Mouse (Mus musculus) forebrain, embryonic 14.5 days (tissue): ENCODE results near the gene Gstm4. TPM values are rescaled to one million over a fixed set of nuclear protein-coding genes. Genes with fewer than 3 reads are reported as not detected.

ENCODE experiments used
- ATAC-seq: fragments of 200-750 bp; cut with Nextera tagmentation; 2 replicates; pipeline ENCODE4 v1.8.0; 2017; ENCODE audit warnings: mild to moderate bottlenecking, moderate library complexity
- DNase-seq: peaks from one replicate; pipeline ENCODE4 v3.0.0-alpha.2; 2015; ENCODE audit warnings: low spot score
- H3K27ac ChIP-seq: fragments of 300-500 bp; sonication (generic); 2 replicates; pipeline ENCODE4 v1.5.1; 2014; ENCODE audit warnings: low read depth, mild to moderate bottlenecking, control low read depth, low read length, moderate library complexity
- H3K27me3 ChIP-seq: fragments of 300-500 bp; sonication (generic); replicated peaks from 2 replicates; pipeline ENCODE4 v1.6.1; 2014; ENCODE audit warnings: low read length, control low read depth, mixed read lengths; ENCODE audit not compliant: control insufficient read depth, insufficient read depth
- H3K36me3 ChIP-seq: fragments of 300-500 bp; sonication (generic); 2 replicates; pipeline ENCODE4 v1.6.1; 2014; ENCODE audit warnings: low read length, control low read depth; ENCODE audit not compliant: control insufficient read depth, insufficient read depth
- H3K4me1 ChIP-seq: fragments of 300-500 bp; sonication (generic); 2 replicates; pipeline ENCODE4 v1.6.1; 2014; ENCODE audit warnings: antibody characterized with exemption, low read length, control low read depth; ENCODE audit not compliant: control insufficient read depth, insufficient read depth
- H3K4me2 ChIP-seq: fragments of 300-500 bp; sonication (generic); 2 replicates; pipeline ENCODE4 v1.6.1; 2014; ENCODE audit warnings: mild to moderate bottlenecking, control low read depth, low read length
- H3K4me3 ChIP-seq: fragments of 300-500 bp; sonication (generic); 2 replicates; pipeline ENCODE4 v1.5.1; 2014; ENCODE audit warnings: low read depth, low read length, control low read depth
- H3K9ac ChIP-seq: fragments of 300-500 bp; sonication (generic); 2 replicates; pipeline ENCODE4 v1.6.1; 2014; ENCODE audit warnings: mild to moderate bottlenecking, low read length, control low read depth, moderate library complexity
- H3K9me3 ChIP-seq: fragments of 300-500 bp; sonication (generic); replicated peaks from 2 replicates; pipeline ENCODE4 v1.6.1; 2016; ENCODE audit warnings: low read length, control low read depth, mixed read lengths; ENCODE audit not compliant: control insufficient read depth
- WGBS: fragments of 180-500 bp; shearing (Covaris S2); extraction: QIAGEN DNeasy Blood & Tissue Kit; methylation state at CpG from one replicate; pipeline ENCODE4 v1.1.7; 2014; 5-methylcytosine and 5-hydroxymethylcytosine counted together
- polyA plus RNA-seq: library from polyadenylated mRNA; unstranded; fragments of >200 nt; fragmentation: Nextera tagmentation; extraction: Ambion mirVana; gene quantifications from 2 replicates; pipeline ENCODE4 v1.2.1, GENCODE M21; 2014

Gene Gstm4
- polyA plus RNA-seq, 1 experiment from 2014 or later = 17.6 TPM

DNA sequence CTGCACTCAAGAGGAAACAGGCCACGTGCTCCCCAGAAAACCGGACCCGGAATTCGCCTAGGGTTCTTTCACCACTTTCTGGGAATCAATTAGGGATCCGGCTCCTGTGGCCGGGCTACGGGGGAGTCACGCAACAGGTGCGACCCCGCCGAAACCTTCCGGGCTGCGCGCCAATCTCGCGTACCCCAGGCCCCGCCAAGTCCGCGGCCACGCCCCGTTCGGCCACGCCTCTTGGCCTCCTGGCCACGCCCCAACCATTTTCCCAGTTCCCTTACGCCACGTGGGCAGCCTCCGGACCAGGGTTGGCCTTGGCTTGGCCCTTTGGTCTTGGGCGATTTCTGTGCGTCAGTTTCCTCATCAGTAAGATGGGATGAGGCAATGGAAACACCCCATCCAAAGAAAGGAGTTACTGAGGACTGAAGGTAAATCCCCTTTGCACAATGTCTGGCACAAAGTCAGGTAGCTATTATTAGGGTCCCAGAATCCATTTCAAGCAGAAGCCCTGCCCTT, 41.8 kb upstream of the Gstm4 start, which contains the start of gene Ampd2:
Gene Ampd2, minus strand, starts transcription at position 182 of the 510 bp plus-strand sequence.
- H3K27ac ChIP-seq = peak within 1 kb of the TSS; percentile 65
- H3K9ac ChIP-seq = peak within 1 kb of the TSS; percentile 73
- under 1% methylated on average over 29 of the region's 29 CpGs for WGBS
- peak within 1 kb of the TSS; percentile 80 for H3K4me2 ChIP-seq
- H3K27me3 ChIP-seq = no peaks in the 10 kb centered on the region
- H3K4me1 ChIP-seq = peaks cover 22% of the 10 kb centered on the region
- H3K4me3 ChIP-seq = peak within 1 kb of the TSS; percentile 51
- peak; percentile 55 for DNase-seq
- peak; percentile 19; the same call in 1 of the 2 replicates for ATAC-seq
- no peaks in the 10 kb centered on the region for H3K9me3 ChIP-seq
- no peaks in the 10 kb centered on the region for H3K36me3 ChIP-seq

DNA sequence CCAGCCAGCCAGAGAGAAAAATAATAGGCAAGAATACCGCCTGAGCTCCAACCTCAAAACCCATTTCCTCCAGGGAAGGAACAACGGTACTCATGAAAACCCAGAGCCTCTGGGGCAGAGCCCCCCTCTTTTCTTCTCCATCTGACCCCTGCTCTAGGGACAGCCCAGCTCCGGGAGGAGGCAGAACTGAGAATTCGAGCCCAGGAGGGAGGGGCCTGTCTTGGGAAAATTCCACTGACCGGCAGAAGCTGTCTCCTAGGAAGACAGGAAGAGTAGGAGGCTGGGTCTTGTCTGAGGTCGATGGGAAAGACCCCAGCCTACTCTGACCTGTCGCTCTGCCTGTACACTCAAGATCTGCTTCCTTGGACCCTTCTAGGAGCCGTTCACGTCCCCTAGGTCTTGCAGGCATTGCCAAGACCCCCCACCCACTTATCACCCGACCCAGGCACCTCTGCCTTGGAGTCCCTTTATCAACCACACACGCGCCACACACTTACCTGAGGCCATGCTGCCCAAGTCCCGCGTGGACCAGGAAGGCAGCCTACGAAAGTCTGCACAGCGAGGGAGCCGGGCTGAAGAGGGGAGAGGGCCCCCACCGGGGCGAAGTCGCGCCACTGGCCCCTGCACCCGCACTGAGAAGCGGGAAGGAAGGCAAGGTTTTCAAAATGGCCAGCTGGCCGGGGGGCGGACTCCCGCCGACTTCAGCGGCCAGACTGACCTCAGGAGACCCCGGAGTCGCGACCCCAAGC, 41.2 kb upstream of the Gstm4 start:
- Histone ChIP-seq H3K27ac (peak overlapping the region; percentile 65), H3K9me3 (no peaks in the 10 kb centered on the region), H3K4me2 (peak overlapping the region; percentile 80), H3K9ac (peak overlapping the region; percentile 73), H3K4me1 (peaks cover 22% of the 10 kb centered on the region), H3K27me3 (no peaks in the 10 kb centered on the region), H3K4me3 (peak overlapping the region; percentile 51), H3K36me3 (0 out of 2 replicates have a peak, but pooled peaks cover under 1% of the 10 kb centered on the region)
- DNase-seq (peak; percentile 46), ATAC-seq (peak; percentile 51)
- under 1% methylated on average over 31 of the region's 31 CpGs for WGBS

- Histone ChIP-seq H3K36me3 (0 out of 2 replicates have a peak, but pooled peaks cover 5% of the 10 kb centered on the region), H3K4me1 (peaks cover 22% of the 10 kb centered on the region), H3K4me2 (peak overlapping the region; percentile 80), H3K9ac (peak overlapping the region; percentile 73), H3K27ac (peak overlapping the region; percentile 65), H3K27me3 (no peaks in the 10 kb centered on the region), H3K9me3 (no peaks in the 10 kb centered on the region), H3K4me3 (peak overlapping the region; percentile 51)
- 0% methylated on average over 14 of the region's 14 CpGs for WGBS
- ATAC-seq = peak; percentile 89
- DNase-seq = peak; percentile 93
Observed at GRCm38 (mm10) chr3:108085281-108085720, 40.6 kb upstream of the Gstm4 start.

- Histone ChIP-seq H3K36me3 (0 out of 2 replicates have a peak, but pooled peaks cover 5% of the 10 kb centered on the region), H3K4me3 (peak overlapping the region; percentile 51), H3K4me1 (peaks cover 22% of the 10 kb centered on the region), H3K27me3 (no peaks in the 10 kb centered on the region), H3K4me2 (peak overlapping the region; percentile 80), H3K9me3 (no peaks in the 10 kb centered on the region), H3K27ac (peak overlapping the region; percentile 61; the same call in 1 of the 2 replicates), H3K9ac (peak overlapping the region; percentile 73)
- no peak for DNase-seq
- ATAC-seq = peak; percentile 35
- WGBS = 13% methylated on average over 13 of the region's 13 CpGs
Observed at GRCm38 (mm10) chr3:108084767-108085270, 40.1 kb upstream of the Gstm4 start.

- DNase-seq = no peak
- Histone ChIP-seq H3K9ac (no peak overlapping the region), H3K27ac (no peak overlapping the region), H3K4me3 (no peak overlapping the region), H3K4me2 (peak overlapping the region; percentile 80; the same call in 1 of the 2 replicates), H3K27me3 (no peaks in the 10 kb centered on the region), H3K36me3 (peaks cover 8% of the 10 kb centered on the region; the same call in 1 of the 2 replicates), H3K4me1 (peaks cover 22% of the 10 kb centered on the region), H3K9me3 (no peaks in the 10 kb centered on the region)
- 72% methylated on average over 4 of the region's 4 CpGs for WGBS
- ATAC-seq = no peak
Observed at GRCm38 (mm10) chr3:108083904-108084407, 39.3 kb upstream of the Gstm4 start.

DNA sequence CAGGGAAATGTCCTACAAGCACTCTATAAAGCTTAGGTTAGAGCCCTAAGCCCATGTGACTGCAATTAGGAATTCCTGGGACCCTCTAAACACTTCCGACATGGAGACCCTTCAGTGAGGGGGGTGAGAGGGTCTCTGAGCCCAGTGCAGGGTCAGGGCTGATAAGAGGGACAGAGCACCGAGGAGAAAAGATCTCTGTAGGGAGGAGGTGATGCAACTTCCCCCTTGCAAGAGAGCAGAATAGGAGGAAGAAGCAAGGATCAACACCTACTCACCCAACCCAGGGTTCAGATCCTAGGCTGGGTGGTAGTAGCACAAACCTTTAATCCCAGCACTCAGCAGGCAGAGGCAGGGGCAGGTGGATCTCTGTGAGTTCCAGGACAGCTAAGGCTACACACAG, 38.5 kb upstream of the Gstm4 start:
- Histone ChIP-seq H3K9ac (no peak overlapping the region), H3K27me3 (no peaks in the 10 kb centered on the region), H3K4me2 (no peak overlapping the region), H3K9me3 (no peaks in the 10 kb centered on the region), H3K27ac (no peak overlapping the region), H3K36me3 (peaks cover 15% of the 10 kb centered on the region; the same call in 1 of the 2 replicates), H3K4me1 (peaks cover 19% of the 10 kb centered on the region), H3K4me3 (no peak overlapping the region)
- DNase-seq (no peak), ATAC-seq (no peak)
- WGBS = 59% methylated on average over 2 of the region's 2 CpGs

GRCm38 (mm10) chr3:108082251-108082875, 37.7 kb upstream of the Gstm4 start:
- Histone ChIP-seq H3K9ac (no peak overlapping the region), H3K4me1 (peaks cover 19% of the 10 kb centered on the region), H3K4me3 (no peak overlapping the region), H3K27me3 (no peaks in the 10 kb centered on the region), H3K4me2 (no peak overlapping the region), H3K27ac (no peak overlapping the region), H3K36me3 (peaks cover 23% of the 10 kb centered on the region), H3K9me3 (no peaks in the 10 kb centered on the region)
- no peak for DNase-seq
- WGBS = 68% methylated on average over 1 of the region's 1 CpGs
- ATAC-seq = no peak

- H3K4me3 ChIP-seq = no peak overlapping the region
- no peak overlapping the region; the same call in 1 of the 2 replicates for H3K9ac ChIP-seq
- peaks cover 30% of the 10 kb centered on the region for H3K36me3 ChIP-seq
- no peak overlapping the region for H3K4me2 ChIP-seq
- no peaks in the 10 kb centered on the region for H3K27me3 ChIP-seq
- DNase-seq (no peak), ATAC-seq (no peak)
- no peaks in the 10 kb centered on the region for H3K9me3 ChIP-seq
- WGBS = 67% methylated on average over 4 of the region's 4 CpGs
- no peak overlapping the region for H3K27ac ChIP-seq
- H3K4me1 ChIP-seq = peaks cover 17% of the 10 kb centered on the region
Observed at GRCm38 (mm10) chr3:108081681-108082080, 37.0 kb upstream of the Gstm4 start.
